Mouse (Mus musculus) forebrain, embryonic 14.5 days (tissue): ENCODE measurements at regions not wholly inside any gene's neighbourhood (a gene's known extent, or its start where the extent isn't known, plus 50 kb on each side); places are given as distances from the start of the nearest gene placed in this dataset.
A peak's percentile ranks its signal among the peaks of the same experiment; 100 is the strongest.

ENCODE experiments used
- ATAC-seq: fragments of 200-750 bp; cut with Nextera tagmentation; 2 replicates; pipeline ENCODE4 v1.8.0; 2017; ENCODE audit warnings: mild to moderate bottlenecking, moderate library complexity
- DNase-seq: peaks from one replicate; pipeline ENCODE4 v3.0.0-alpha.2; 2015; ENCODE audit warnings: low spot score
- H3K27ac ChIP-seq: fragments of 300-500 bp; sonication (generic); 2 replicates; pipeline ENCODE4 v1.5.1; 2014; ENCODE audit warnings: low read depth, mild to moderate bottlenecking, control low read depth, low read length, moderate library complexity
- H3K27me3 ChIP-seq: fragments of 300-500 bp; sonication (generic); replicated peaks from 2 replicates; pipeline ENCODE4 v1.6.1; 2014; ENCODE audit warnings: low read length, control low read depth, mixed read lengths; ENCODE audit not compliant: control insufficient read depth, insufficient read depth
- H3K36me3 ChIP-seq: fragments of 300-500 bp; sonication (generic); 2 replicates; pipeline ENCODE4 v1.6.1; 2014; ENCODE audit warnings: low read length, control low read depth; ENCODE audit not compliant: control insufficient read depth, insufficient read depth
- H3K4me1 ChIP-seq: fragments of 300-500 bp; sonication (generic); 2 replicates; pipeline ENCODE4 v1.6.1; 2014; ENCODE audit warnings: antibody characterized with exemption, low read length, control low read depth; ENCODE audit not compliant: control insufficient read depth, insufficient read depth
- H3K4me2 ChIP-seq: fragments of 300-500 bp; sonication (generic); 2 replicates; pipeline ENCODE4 v1.6.1; 2014; ENCODE audit warnings: mild to moderate bottlenecking, control low read depth, low read length
- H3K4me3 ChIP-seq: fragments of 300-500 bp; sonication (generic); 2 replicates; pipeline ENCODE4 v1.5.1; 2014; ENCODE audit warnings: low read depth, low read length, control low read depth
- H3K9ac ChIP-seq: fragments of 300-500 bp; sonication (generic); 2 replicates; pipeline ENCODE4 v1.6.1; 2014; ENCODE audit warnings: mild to moderate bottlenecking, low read length, control low read depth, moderate library complexity
- H3K9me3 ChIP-seq: fragments of 300-500 bp; sonication (generic); replicated peaks from 2 replicates; pipeline ENCODE4 v1.6.1; 2016; ENCODE audit warnings: low read length, control low read depth, mixed read lengths; ENCODE audit not compliant: control insufficient read depth
- WGBS: fragments of 180-500 bp; shearing (Covaris S2); extraction: QIAGEN DNeasy Blood & Tissue Kit; methylation state at CpG from one replicate; pipeline ENCODE4 v1.1.7; 2014; 5-methylcytosine and 5-hydroxymethylcytosine counted together

DNA sequence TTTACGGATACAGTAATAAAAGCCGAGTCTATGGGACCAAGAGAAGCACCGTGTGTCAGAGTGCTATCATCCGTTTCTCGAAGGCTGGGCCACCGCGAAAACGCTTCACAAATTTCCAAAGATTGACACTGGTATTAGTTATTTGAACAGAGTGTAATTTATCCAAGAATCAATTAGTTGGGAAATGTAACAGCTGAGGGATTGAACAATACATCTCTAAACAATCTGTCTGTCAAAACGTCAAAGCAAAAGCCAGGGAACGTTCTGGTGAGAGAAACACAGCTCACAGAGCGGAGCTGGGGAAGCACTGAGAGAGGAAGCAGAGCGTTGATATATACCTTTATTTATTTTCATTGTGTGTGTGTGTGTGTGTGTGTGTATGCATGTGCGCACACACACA lies 498.1 kb upstream of the Fam19a5 start:
- ATAC-seq (no peak), DNase-seq (peak; percentile 14)
- Histone ChIP-seq H3K9me3 (no peaks in the 10 kb centered on the region), H3K4me1 (no peaks in the 10 kb centered on the region), H3K27me3 (no peaks in the 10 kb centered on the region), H3K4me2 (no peak overlapping the region), H3K4me3 (no peak overlapping the region), H3K36me3 (no peaks in the 10 kb centered on the region), H3K9ac (no peak overlapping the region), H3K27ac (no peak overlapping the region)
- WGBS: 69% methylated on average over 13 of the region's 13 CpGs

DNA sequence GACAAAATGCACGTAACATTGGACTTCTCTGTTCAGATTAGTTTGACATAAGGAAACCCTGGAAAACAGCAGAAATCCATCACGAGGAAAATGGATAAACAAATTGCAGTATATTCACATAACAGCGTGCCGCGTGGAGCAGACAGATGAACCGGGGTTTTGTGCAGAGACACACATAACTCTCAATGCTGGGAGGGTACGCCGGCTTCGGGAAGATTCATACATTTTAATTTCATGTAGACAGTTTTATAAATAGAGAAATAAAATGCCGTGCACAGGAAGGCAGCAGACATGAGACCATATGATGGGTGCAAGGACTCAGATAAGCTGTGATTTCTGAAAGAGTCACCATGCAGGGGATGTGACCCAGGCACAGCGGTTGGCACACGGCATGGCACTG lies 489.9 kb upstream of the Fam19a5 start:
- Histone ChIP-seq H3K9me3 (no peaks in the 10 kb centered on the region), H3K4me3 (no peak overlapping the region), H3K36me3 (no peaks in the 10 kb centered on the region), H3K27ac (no peak overlapping the region), H3K9ac (no peak overlapping the region), H3K4me2 (no peak overlapping the region), H3K27me3 (no peaks in the 10 kb centered on the region), H3K4me1 (no peaks in the 10 kb centered on the region)
- DNase-seq (no peak), ATAC-seq (no peak)
- WGBS: 96% methylated on average over 12 of the region's 12 CpGs

GRCm38 (mm10) chr15:87064890-87065289 lies 479.2 kb upstream of the Fam19a5 start:
- H3K27ac ChIP-seq: no peak overlapping the region
- peak; percentile 69 for ATAC-seq

DNA sequence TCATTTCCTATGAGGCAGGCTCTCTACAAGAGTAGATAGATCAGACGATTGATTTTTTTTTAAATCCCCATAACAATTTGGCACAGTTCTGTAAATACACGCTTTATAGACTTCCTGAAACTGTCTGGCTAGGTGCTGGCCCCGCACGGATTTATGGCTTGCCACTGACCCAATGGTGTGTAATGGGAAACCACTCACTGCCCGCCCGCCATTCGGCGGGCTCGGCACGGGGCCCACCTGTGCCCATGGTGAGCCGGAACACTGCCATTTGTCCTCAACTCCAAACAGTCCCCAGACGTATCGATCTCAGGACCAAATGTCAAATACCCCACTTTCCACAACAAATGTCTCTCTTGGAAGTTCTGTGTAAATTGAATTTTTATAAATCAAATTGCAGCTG lies 475.8 kb upstream of the Fam19a5 start:
- H3K9ac ChIP-seq: no peak overlapping the region
- H3K36me3 ChIP-seq: no peaks in the 10 kb centered on the region
- no peak for DNase-seq
- H3K4me2 ChIP-seq: no peak overlapping the region
- 93% methylated on average over 13 of the region's 13 CpGs for WGBS
- no peak overlapping the region for H3K4me3 ChIP-seq
- H3K27me3 ChIP-seq: no peaks in the 10 kb centered on the region
- ATAC-seq: no peak
- H3K4me1 ChIP-seq: no peaks in the 10 kb centered on the region
- no peaks in the 10 kb centered on the region for H3K9me3 ChIP-seq
- H3K27ac ChIP-seq: no peak overlapping the region

More at GRCm38 (mm10) chr15:87064890-87065289, 479.2 kb upstream of the Fam19a5 start:
- Histone ChIP-seq H3K36me3 (no peaks in the 10 kb centered on the region), H3K27me3 (no peaks in the 10 kb centered on the region), H3K4me3 (no peak overlapping the region), H3K4me1 (no peaks in the 10 kb centered on the region), H3K9ac (no peak overlapping the region), H3K9me3 (no peaks in the 10 kb centered on the region), H3K4me2 (no peak overlapping the region)
- DNase-seq: peak; percentile 58
- WGBS: 13% methylated on average over 5 of the region's 5 CpGs

GRCm38 (mm10) chr15:87074559-87074958 lies 469.5 kb upstream of the Fam19a5 start:
- no peaks in the 10 kb centered on the region for H3K27me3 ChIP-seq
- DNase-seq (no peak), ATAC-seq (no peak)
- WGBS: 94% methylated on average over 11 of the region's 11 CpGs
- H3K9ac ChIP-seq: no peak overlapping the region
- no peaks in the 10 kb centered on the region for H3K9me3 ChIP-seq
- H3K27ac ChIP-seq: no peak overlapping the region
- no peak overlapping the region for H3K4me3 ChIP-seq
- H3K4me1 ChIP-seq: no peaks in the 10 kb centered on the region
- no peaks in the 10 kb centered on the region for H3K36me3 ChIP-seq
- H3K4me2 ChIP-seq: no peak overlapping the region

GRCm38 (mm10) chr15:87089827-87090226 lies 454.3 kb upstream of the Fam19a5 start:
- H3K9me3 ChIP-seq: no peaks in the 10 kb centered on the region
- H3K4me1 ChIP-seq: no peaks in the 10 kb centered on the region
- H3K4me3 ChIP-seq: no peak overlapping the region
- 60% methylated on average over 5 of the region's 5 CpGs for WGBS
- H3K27me3 ChIP-seq: no peaks in the 10 kb centered on the region
- no peaks in the 10 kb centered on the region for H3K36me3 ChIP-seq
- H3K27ac ChIP-seq: no peak overlapping the region
- DNase-seq (no peak), ATAC-seq (no peak)
- H3K4me2 ChIP-seq: no peak overlapping the region
- no peak overlapping the region for H3K9ac ChIP-seq

- no peak for ATAC-seq
- DNase-seq: no peak
- no peaks in the 10 kb centered on the region for H3K36me3 ChIP-seq
- no peaks in the 10 kb centered on the region for H3K9me3 ChIP-seq
- no peak overlapping the region for H3K4me3 ChIP-seq
- no peak overlapping the region for H3K4me2 ChIP-seq
- no peaks in the 10 kb centered on the region for H3K4me1 ChIP-seq
- H3K27ac ChIP-seq: no peak overlapping the region
- 65% methylated on average over 7 of the region's 7 CpGs for WGBS
- H3K27me3 ChIP-seq: no peaks in the 10 kb centered on the region
- no peak overlapping the region for H3K9ac ChIP-seq
Measured at GRCm38 (mm10) chr15:87091048-87091777, 452.9 kb upstream of the Fam19a5 start.

DNA sequence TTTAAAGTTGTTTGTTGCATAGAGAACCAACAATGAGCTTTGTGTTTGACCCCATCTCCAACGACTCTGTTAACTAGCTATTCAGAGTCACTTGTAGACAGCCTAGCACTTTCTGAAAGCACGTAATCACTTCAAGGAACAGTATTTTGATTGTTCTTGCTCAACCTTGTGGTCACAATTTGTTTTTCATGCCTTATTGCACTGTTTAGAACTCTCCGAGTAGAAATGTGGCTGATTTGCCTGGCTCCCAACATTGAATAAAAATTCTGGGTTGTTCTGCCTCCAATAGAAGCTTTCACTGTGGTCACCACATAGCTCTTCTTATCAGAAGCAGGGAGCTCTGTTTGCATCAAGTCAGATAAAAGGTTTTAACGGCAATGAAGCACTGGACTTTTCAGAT lies 446.9 kb upstream of the Fam19a5 start:
- H3K4me1 ChIP-seq: no peaks in the 10 kb centered on the region
- no peak overlapping the region for H3K4me2 ChIP-seq
- no peak overlapping the region for H3K27ac ChIP-seq
- ATAC-seq (no peak), DNase-seq (no peak)
- 27% methylated on average over 4 of the region's 4 CpGs for WGBS
- H3K4me3 ChIP-seq: no peak overlapping the region
- H3K9ac ChIP-seq: no peak overlapping the region
- no peaks in the 10 kb centered on the region for H3K36me3 ChIP-seq
- no peaks in the 10 kb centered on the region for H3K9me3 ChIP-seq
- no peaks in the 10 kb centered on the region for H3K27me3 ChIP-seq

- H3K4me2 ChIP-seq: no peak overlapping the region
- ATAC-seq: no peak
- no peaks in the 10 kb centered on the region for H3K4me1 ChIP-seq
- no peaks in the 10 kb centered on the region for H3K36me3 ChIP-seq
- H3K27ac ChIP-seq: no peak overlapping the region
- no peak for DNase-seq
- H3K9ac ChIP-seq: no peak overlapping the region
- H3K9me3 ChIP-seq: peaks cover 3% of the 10 kb centered on the region; the same call in 1 of the 2 replicates
- H3K4me3 ChIP-seq: no peak overlapping the region
- WGBS: 85% methylated on average over 4 of the region's 4 CpGs
- H3K27me3 ChIP-seq: no peaks in the 10 kb centered on the region
Measured at GRCm38 (mm10) chr15:87101146-87101545, 443.0 kb upstream of the Fam19a5 start.
